Mouse (Mus musculus): ENCODE results near the gene Klc3. TPM values are rescaled to one million over a fixed set of nuclear protein-coding genes. Genes with fewer than 3 reads are reported as not detected.
A peak's percentile ranks its signal among the peaks of the same experiment; 100 is the strongest.

Klc3 gene
- polyA plus RNA-seq, 1 experiment, result 1.7 TPM

DNA sequence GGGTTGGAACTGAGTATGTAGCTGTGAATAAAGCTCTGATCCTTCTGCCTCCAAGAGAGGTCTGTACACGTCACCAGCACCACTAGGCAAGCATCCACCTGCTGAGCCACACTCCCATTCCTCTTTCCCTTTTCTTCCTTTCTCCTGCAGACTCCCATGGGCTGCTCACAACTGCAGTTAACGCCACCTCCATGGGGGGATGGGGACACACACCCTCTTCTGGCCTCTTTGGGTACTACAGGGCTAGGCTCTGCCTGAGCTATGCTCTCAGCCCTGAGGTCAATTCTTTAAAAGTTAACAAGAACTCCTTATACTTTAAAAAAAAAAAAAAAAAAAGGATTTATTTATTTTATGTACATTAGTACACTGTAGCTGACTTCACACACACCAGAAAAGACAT, 28.6 kb upstream of the Klc3 start:
- Histone ChIP-seq H3K27me3 (ENCODE audit: control insufficient read depth, insufficient read depth, low read length) (no peaks in the 10 kb centered on the region), H3K27ac (ENCODE audit: insufficient read depth, low read length) (no peak overlapping the region), H3K4me3 (replicated peaks; ENCODE audit: insufficient read depth, low read depth, low read length) (no peak overlapping the region), H3K4me1 (ENCODE audit: control insufficient read depth, insufficient read depth, low read length) (no peaks in the 10 kb centered on the region)
- 95% methylated on average over 2 of the region's 2 CpGs for WGBS
- TF ChIP-seq CTCF (IDR thresholded peaks at IDR 0.05; ENCODE audit: borderline replicate concordance, insufficient read depth, low read depth, low read length) (peak; percentile 25; the same call in 1 of the 2 replicates), POLR2A (IDR thresholded peaks at IDR 0.05; ENCODE audit: borderline replicate concordance, insufficient read depth, low read length) (no peak)
- no peak for DNase-seq

DNA sequence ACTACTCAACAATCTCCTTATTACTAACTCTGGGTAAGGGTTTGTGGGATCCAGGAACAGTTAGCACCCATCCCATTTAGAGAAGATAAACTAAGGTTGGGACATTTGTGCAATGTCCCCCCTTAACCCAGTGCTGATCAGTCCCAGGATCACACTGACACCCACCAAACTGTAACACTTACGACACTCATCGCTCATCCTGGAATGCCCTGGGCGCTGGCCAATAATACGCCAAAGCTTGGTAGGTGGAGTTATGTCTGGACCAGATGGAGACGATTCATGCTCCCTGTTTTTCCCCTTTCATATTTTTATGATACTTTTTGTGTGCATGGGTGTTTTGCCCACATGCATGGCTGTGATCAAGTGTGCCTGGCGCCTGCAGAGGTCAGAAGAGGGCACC, 26.5 kb upstream of the Klc3 start:
- TF ChIP-seq CTCF (IDR thresholded peaks at IDR 0.05; ENCODE audit: borderline replicate concordance, insufficient read depth, low read depth, low read length), result no peak
- TF ChIP-seq POLR2A (IDR thresholded peaks at IDR 0.05; ENCODE audit: borderline replicate concordance, insufficient read depth, low read length), result no peak
- 56% methylated on average over 6 of the region's 6 CpGs for WGBS
- DNase-seq, result no peak
- no peak overlapping the region for H3K27ac ChIP-seq (ENCODE audit: insufficient read depth, low read length)
- H3K27me3 ChIP-seq (ENCODE audit: control insufficient read depth, insufficient read depth, low read length), result no peaks in the 10 kb centered on the region
- no peak overlapping the region for H3K4me3 ChIP-seq (replicated peaks; ENCODE audit: insufficient read depth, low read depth, low read length)
- H3K4me1 ChIP-seq (ENCODE audit: control insufficient read depth, insufficient read depth, low read length), result no peaks in the 10 kb centered on the region

- H3K27ac ChIP-seq (ENCODE audit: insufficient read depth, low read length), result no peak overlapping the region
- TF ChIP-seq CTCF (IDR thresholded peaks at IDR 0.05; ENCODE audit: borderline replicate concordance, insufficient read depth, low read depth, low read length) (no peak), POLR2A (IDR thresholded peaks at IDR 0.05; ENCODE audit: borderline replicate concordance, insufficient read depth, low read length) (no peak)
- no peaks in the 10 kb centered on the region for H3K27me3 ChIP-seq (ENCODE audit: control insufficient read depth, insufficient read depth, low read length)
- WGBS, result 32% methylated on average over 8 of the region's 8 CpGs
- no peaks in the 10 kb centered on the region for H3K4me1 ChIP-seq (ENCODE audit: control insufficient read depth, insufficient read depth, low read length)
- DNase-seq, result peak; percentile 51 to 63
- H3K4me3 ChIP-seq (replicated peaks; ENCODE audit: insufficient read depth, low read depth, low read length), result no peak overlapping the region
These were observed 25.8 kb upstream of the Klc3 start for GRCm38 (mm10) chr7:19429726-19430125.

- TF ChIP-seq POLR2A (IDR thresholded peaks at IDR 0.05; ENCODE audit: borderline replicate concordance, insufficient read depth, low read length), result no peak
- TF ChIP-seq CTCF (IDR thresholded peaks at IDR 0.05; ENCODE audit: borderline replicate concordance, insufficient read depth, low read depth, low read length), result no peak
- Histone ChIP-seq H3K4me1 (ENCODE audit: control insufficient read depth, insufficient read depth, low read length) (no peaks in the 10 kb centered on the region), H3K27ac (ENCODE audit: insufficient read depth, low read length) (no peak overlapping the region), H3K4me3 (replicated peaks; ENCODE audit: insufficient read depth, low read depth, low read length) (no peak overlapping the region), H3K27me3 (ENCODE audit: control insufficient read depth, insufficient read depth, low read length) (no peaks in the 10 kb centered on the region)
- 42% methylated on average over 15 of the region's 15 CpGs for WGBS
- DNase-seq, result no peak
These were observed 24.2 kb upstream of the Klc3 start for GRCm38 (mm10) chr7:19427999-19428650.

- no peak for DNase-seq
- WGBS, result 84% methylated on average over 6 of the region's 6 CpGs
- Histone ChIP-seq H3K27me3 (ENCODE audit: control insufficient read depth, insufficient read depth, low read length) (no peaks in the 10 kb centered on the region), H3K4me1 (ENCODE audit: control insufficient read depth, insufficient read depth, low read length) (no peaks in the 10 kb centered on the region), H3K4me3 (replicated peaks; ENCODE audit: insufficient read depth, low read depth, low read length) (no peak overlapping the region), H3K27ac (ENCODE audit: insufficient read depth, low read length) (no peak overlapping the region)
- TF ChIP-seq CTCF (IDR thresholded peaks at IDR 0.05; ENCODE audit: borderline replicate concordance, insufficient read depth, low read depth, low read length), result no peak
These were observed 23.0 kb upstream of the Klc3 start for GRCm38 (mm10) chr7:19426888-19427287.

GRCm38 (mm10) chr7:19426349-19426748, 22.4 kb upstream of the Klc3 start:
- no peaks in the 10 kb centered on the region for H3K27me3 ChIP-seq (ENCODE audit: control insufficient read depth, insufficient read depth, low read length)
- no peaks in the 10 kb centered on the region for H3K4me1 ChIP-seq (ENCODE audit: control insufficient read depth, insufficient read depth, low read length)
- no peak overlapping the region for H3K4me3 ChIP-seq (replicated peaks; ENCODE audit: insufficient read depth, low read depth, low read length)
- WGBS, result 81% methylated on average over 6 of the region's 6 CpGs
- TF ChIP-seq POLR2A (IDR thresholded peaks at IDR 0.05; ENCODE audit: borderline replicate concordance, insufficient read depth, low read length) (no peak), CTCF (IDR thresholded peaks at IDR 0.05; ENCODE audit: borderline replicate concordance, insufficient read depth, low read depth, low read length) (no peak)
- no peak overlapping the region for H3K27ac ChIP-seq (ENCODE audit: insufficient read depth, low read length)
- no peak for DNase-seq

- DNase-seq, result no peak
- H3K4me1 ChIP-seq (ENCODE audit: control insufficient read depth, insufficient read depth, low read length), result no peaks in the 10 kb centered on the region
- no peak overlapping the region for H3K4me3 ChIP-seq (replicated peaks; ENCODE audit: insufficient read depth, low read depth, low read length)
- H3K27ac ChIP-seq (ENCODE audit: insufficient read depth, low read length), result no peak overlapping the region
- no peak for TF ChIP-seq CTCF (IDR thresholded peaks at IDR 0.05; ENCODE audit: borderline replicate concordance, insufficient read depth, low read depth, low read length)
- no peak for TF ChIP-seq POLR2A (IDR thresholded peaks at IDR 0.05; ENCODE audit: borderline replicate concordance, insufficient read depth, low read length)
- no peaks in the 10 kb centered on the region for H3K27me3 ChIP-seq (ENCODE audit: control insufficient read depth, insufficient read depth, low read length)
- 61% methylated on average over 4 of the region's 4 CpGs for WGBS
These were observed 20.1 kb upstream of the Klc3 start for GRCm38 (mm10) chr7:19424051-19424450.

GRCm38 (mm10) chr7:19423083-19423482, 19.2 kb upstream of the Klc3 start:
- Histone ChIP-seq H3K27ac (ENCODE audit: insufficient read depth, low read length) (no peak overlapping the region), H3K27me3 (ENCODE audit: control insufficient read depth, insufficient read depth, low read length) (no peaks in the 10 kb centered on the region), H3K4me1 (ENCODE audit: control insufficient read depth, insufficient read depth, low read length) (no peaks in the 10 kb centered on the region), H3K4me3 (replicated peaks; ENCODE audit: insufficient read depth, low read depth, low read length) (no peak overlapping the region)
- 91% methylated on average over 3 of the region's 3 CpGs for WGBS
- no peak for DNase-seq
- no peak for TF ChIP-seq CTCF (IDR thresholded peaks at IDR 0.05; ENCODE audit: borderline replicate concordance, insufficient read depth, low read depth, low read length)
- no peak for TF ChIP-seq POLR2A (IDR thresholded peaks at IDR 0.05; ENCODE audit: borderline replicate concordance, insufficient read depth, low read length)
